Mouse (Mus musculus): ENCODE results near the gene Lasp1. TPM values are rescaled to one million over a fixed set of nuclear protein-coding genes. Genes with fewer than 3 reads are reported as not detected.

Gene Lasp1
- polyA plus RNA-seq (2014; fragmentation: Nextera tagmentation; extraction: Ambion mirVana) = 88.6 and 96.3 TPM in 2 replicates

GRCm38 (mm10) chr11:97798782-97799145 is at the start of gene Lasp1:
Gene Lasp1 (plus strand): TSS chr11:97799000.
- 2% methylated on average over 11 of the region's 11 CpGs for WGBS
- H3K4me2 ChIP-seq (ENCODE audit: low read depth, low read length) = peak within 1 kb of the TSS; percentile 72

DNA sequence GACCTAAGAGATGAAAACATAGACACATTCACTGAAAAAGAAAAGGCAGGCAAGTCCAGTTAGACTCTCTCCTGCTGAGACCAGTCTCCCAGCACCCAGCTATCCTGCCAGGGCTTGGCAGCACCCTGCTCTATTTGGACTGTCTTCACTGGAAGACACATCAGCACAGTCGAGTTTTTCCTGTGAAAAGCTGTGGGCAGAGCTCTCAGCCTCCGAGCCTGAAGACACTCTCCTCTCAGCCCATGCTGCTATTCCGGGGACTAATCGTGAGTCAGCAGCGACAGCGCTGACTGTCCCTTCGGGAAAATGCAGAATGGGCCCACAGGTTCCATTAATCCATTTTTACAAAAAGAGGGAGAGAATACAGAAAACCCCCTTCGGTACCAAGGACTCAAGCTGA is 45.5 kb upstream of the Lasp1 start:
- no peaks in the 10 kb centered on the region for H3K9me3 ChIP-seq (ENCODE audit: control insufficient read depth, low read length)
- DNase-seq (ENCODE audit: low spot score) (no peak), ATAC-seq (ENCODE audit: low read depth) (no peak)
- WGBS = 90% methylated on average over 8 of the region's 8 CpGs
- peaks cover 91% of the 10 kb centered on the region for H3K36me3 ChIP-seq (ENCODE audit: control insufficient read depth, insufficient read depth, low read length)
- no peaks in the 10 kb centered on the region for H3K4me1 ChIP-seq (ENCODE audit: control insufficient read depth, insufficient read depth, low read length)
- no peak overlapping the region for H3K27ac ChIP-seq (replicated peaks; ENCODE audit: low read depth, low read length)
- H3K4me3 ChIP-seq (ENCODE audit: low read depth, low read length) = no peak overlapping the region
- no peak overlapping the region for H3K4me2 ChIP-seq (ENCODE audit: low read depth, low read length)
- no peaks in the 10 kb centered on the region for H3K27me3 ChIP-seq (replicated peaks; ENCODE audit: control insufficient read depth, insufficient read depth, low read length)
- no peak overlapping the region for H3K9ac ChIP-seq (ENCODE audit: low read depth, low read length)

More at GRCm38 (mm10) chr11:97798782-97799145, at the start of gene Lasp1:
- peak; percentile 82 for DNase-seq (ENCODE audit: low spot score)
- H3K27me3 ChIP-seq (replicated peaks; ENCODE audit: control insufficient read depth, insufficient read depth, low read length) = no peaks in the 10 kb centered on the region
- peak; percentile 63 for ATAC-seq (ENCODE audit: low read depth)
- no peaks in the 10 kb centered on the region for H3K36me3 ChIP-seq (ENCODE audit: control insufficient read depth, insufficient read depth, low read length)
- no peaks in the 10 kb centered on the region for H3K9me3 ChIP-seq (ENCODE audit: control insufficient read depth, low read length)
- H3K27ac ChIP-seq (replicated peaks; ENCODE audit: low read depth, low read length) = peak within 1 kb of the TSS; percentile 95
- H3K4me1 ChIP-seq (ENCODE audit: control insufficient read depth, insufficient read depth, low read length) = peaks cover 15% of the 10 kb centered on the region
- peak within 1 kb of the TSS; percentile 74 for H3K9ac ChIP-seq (ENCODE audit: low read depth, low read length)
- H3K4me3 ChIP-seq (ENCODE audit: low read depth, low read length) = peak within 1 kb of the TSS; percentile 90

GRCm38 (mm10) chr11:97758125-97758524 is 40.7 kb upstream of the Lasp1 start:
- Histone ChIP-seq H3K4me1 (ENCODE audit: control insufficient read depth, insufficient read depth, low read length) (no peaks in the 10 kb centered on the region), H3K9ac (ENCODE audit: low read depth, low read length) (no peak overlapping the region), H3K27me3 (replicated peaks; ENCODE audit: control insufficient read depth, insufficient read depth, low read length) (no peaks in the 10 kb centered on the region), H3K9me3 (ENCODE audit: control insufficient read depth, low read length) (no peaks in the 10 kb centered on the region), H3K36me3 (ENCODE audit: control insufficient read depth, insufficient read depth, low read length) (peaks cover 84% of the 10 kb centered on the region), H3K27ac (replicated peaks; ENCODE audit: low read depth, low read length) (no peak overlapping the region), H3K4me3 (ENCODE audit: low read depth, low read length) (no peak overlapping the region), H3K4me2 (ENCODE audit: low read depth, low read length) (no peak overlapping the region)
- 91% methylated on average over 1 of the region's 1 CpGs for WGBS
- DNase-seq (ENCODE audit: low spot score) = no peak
- ATAC-seq (ENCODE audit: low read depth) = no peak

GRCm38 (mm10) chr11:97758942-97759341 is 39.9 kb upstream of the Lasp1 start:
- Histone ChIP-seq H3K4me3 (ENCODE audit: low read depth, low read length) (no peak overlapping the region), H3K4me2 (ENCODE audit: low read depth, low read length) (no peak overlapping the region), H3K9ac (ENCODE audit: low read depth, low read length) (no peak overlapping the region), H3K4me1 (ENCODE audit: control insufficient read depth, insufficient read depth, low read length) (no peaks in the 10 kb centered on the region), H3K27ac (replicated peaks; ENCODE audit: low read depth, low read length) (no peak overlapping the region), H3K36me3 (ENCODE audit: control insufficient read depth, insufficient read depth, low read length) (peaks cover 80% of the 10 kb centered on the region), H3K27me3 (replicated peaks; ENCODE audit: control insufficient read depth, insufficient read depth, low read length) (no peaks in the 10 kb centered on the region), H3K9me3 (ENCODE audit: control insufficient read depth, low read length) (no peaks in the 10 kb centered on the region)
- ATAC-seq (ENCODE audit: low read depth) (no peak), DNase-seq (ENCODE audit: low spot score) (no peak)
- 81% methylated on average over 6 of the region's 6 CpGs for WGBS

DNA sequence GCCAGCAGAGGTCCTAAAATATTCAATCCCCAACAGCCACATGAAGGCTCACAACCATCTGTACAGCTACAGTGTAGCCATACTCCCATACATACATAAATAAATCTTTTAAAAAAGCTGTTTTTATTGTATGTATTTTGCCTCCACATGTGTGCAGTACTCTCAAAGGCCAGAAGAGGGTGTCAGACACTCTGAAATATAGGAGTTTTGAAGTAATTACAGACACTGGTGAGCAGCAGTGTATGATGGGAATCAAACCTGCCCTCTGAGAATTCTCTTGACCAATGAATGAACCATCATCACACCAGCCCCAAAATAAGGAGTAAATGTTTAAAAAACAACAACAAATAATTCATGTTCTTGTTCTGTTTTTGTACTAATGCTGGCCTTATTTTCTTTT is 37.2 kb upstream of the Lasp1 start:
- Histone ChIP-seq H3K9me3 (ENCODE audit: control insufficient read depth, low read length) (no peaks in the 10 kb centered on the region), H3K36me3 (ENCODE audit: control insufficient read depth, insufficient read depth, low read length) (peaks cover 59% of the 10 kb centered on the region), H3K4me1 (ENCODE audit: control insufficient read depth, insufficient read depth, low read length) (peaks cover 4% of the 10 kb centered on the region), H3K9ac (ENCODE audit: low read depth, low read length) (no peak overlapping the region), H3K27ac (replicated peaks; ENCODE audit: low read depth, low read length) (no peak overlapping the region), H3K4me2 (ENCODE audit: low read depth, low read length) (no peak overlapping the region), H3K4me3 (ENCODE audit: low read depth, low read length) (no peak overlapping the region), H3K27me3 (replicated peaks; ENCODE audit: control insufficient read depth, insufficient read depth, low read length) (no peaks in the 10 kb centered on the region)
- DNase-seq (ENCODE audit: low spot score) = no peak
- ATAC-seq (ENCODE audit: low read depth) = no peak

GRCm38 (mm10) chr11:97766154-97766881 is 32.5 kb upstream of the Lasp1 start, which contains the start of gene Cwc25:
Gene Cwc25 (minus strand): TSS chr11:97766556.
- 2% methylated on average over 38 of the region's 38 CpGs for WGBS
- ATAC-seq (ENCODE audit: low read depth) (peak; percentile 96), DNase-seq (ENCODE audit: low spot score) (peak; percentile 97)

DNA sequence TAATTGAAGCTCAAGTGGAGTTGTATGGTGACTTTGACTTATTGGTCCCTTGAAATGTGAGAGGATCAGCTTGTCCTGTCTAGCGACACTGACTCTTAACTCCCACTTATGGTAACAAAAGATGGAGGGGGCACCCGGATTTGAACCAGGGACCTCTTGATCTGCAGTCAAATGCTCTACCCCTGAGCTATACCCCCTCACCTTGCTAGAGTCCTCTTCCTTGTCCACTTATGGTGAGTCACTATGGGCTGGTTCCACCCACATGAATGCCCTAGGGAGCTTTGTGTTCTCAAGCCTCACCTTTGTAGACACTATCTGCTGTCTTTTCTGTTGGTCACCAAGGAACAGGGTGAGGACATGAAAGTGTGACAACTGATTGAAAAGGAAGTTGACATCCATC is 29.1 kb upstream of the Lasp1 start:
- 29% methylated on average over 2 of the region's 2 CpGs for WGBS
- H3K27me3 ChIP-seq (replicated peaks; ENCODE audit: control insufficient read depth, insufficient read depth, low read length) = no peaks in the 10 kb centered on the region
- no peak overlapping the region for H3K4me3 ChIP-seq (ENCODE audit: low read depth, low read length)
- no peak overlapping the region for H3K27ac ChIP-seq (replicated peaks; ENCODE audit: low read depth, low read length)
- no peak overlapping the region for H3K9ac ChIP-seq (ENCODE audit: low read depth, low read length)
- no peaks in the 10 kb centered on the region for H3K36me3 ChIP-seq (ENCODE audit: control insufficient read depth, insufficient read depth, low read length)
- H3K9me3 ChIP-seq (ENCODE audit: control insufficient read depth, low read length) = no peaks in the 10 kb centered on the region
- DNase-seq (ENCODE audit: low spot score) (no peak), ATAC-seq (ENCODE audit: low read depth) (no peak)
- H3K4me2 ChIP-seq (ENCODE audit: low read depth, low read length) = no peak overlapping the region
- peaks cover 4% of the 10 kb centered on the region for H3K4me1 ChIP-seq (ENCODE audit: control insufficient read depth, insufficient read depth, low read length)

More at GRCm38 (mm10) chr11:97766154-97766881, 32.5 kb upstream of the Lasp1 start, which contains the start of gene Cwc25:
- Histone ChIP-seq H3K4me2 (ENCODE audit: low read depth, low read length) (peak within 1 kb of the TSS; percentile 76), H3K9ac (ENCODE audit: low read depth, low read length) (peak within 1 kb of the TSS; percentile 90), H3K36me3 (ENCODE audit: control insufficient read depth, insufficient read depth, low read length) (peaks cover 22% of the 10 kb centered on the region), H3K27ac (replicated peaks; ENCODE audit: low read depth, low read length) (peak within 1 kb of the TSS; percentile 92), H3K4me1 (ENCODE audit: control insufficient read depth, insufficient read depth, low read length) (peaks cover 4% of the 10 kb centered on the region), H3K27me3 (replicated peaks; ENCODE audit: control insufficient read depth, insufficient read depth, low read length) (no peaks in the 10 kb centered on the region), H3K9me3 (ENCODE audit: control insufficient read depth, low read length) (no peaks in the 10 kb centered on the region), H3K4me3 (ENCODE audit: low read depth, low read length) (peak within 1 kb of the TSS; percentile 84)

- Histone ChIP-seq H3K9ac (ENCODE audit: low read depth, low read length) (no peak overlapping the region), H3K27ac (replicated peaks; ENCODE audit: low read depth, low read length) (no peak overlapping the region), H3K4me2 (ENCODE audit: low read depth, low read length) (no peak overlapping the region), H3K4me3 (ENCODE audit: low read depth, low read length) (no peak overlapping the region), H3K27me3 (replicated peaks; ENCODE audit: control insufficient read depth, insufficient read depth, low read length) (no peaks in the 10 kb centered on the region), H3K36me3 (ENCODE audit: control insufficient read depth, insufficient read depth, low read length) (peaks cover 13% of the 10 kb centered on the region), H3K4me1 (ENCODE audit: control insufficient read depth, insufficient read depth, low read length) (no peaks in the 10 kb centered on the region), H3K9me3 (ENCODE audit: control insufficient read depth, low read length) (no peaks in the 10 kb centered on the region)
- DNase-seq (ENCODE audit: low spot score) = no peak
- WGBS = 83% methylated on average over 14 of the region's 14 CpGs
- ATAC-seq (ENCODE audit: low read depth) = no peak
These were observed 27.4 kb upstream of the Lasp1 start for GRCm38 (mm10) chr11:97771410-97771809.

- Histone ChIP-seq H3K27ac (replicated peaks; ENCODE audit: low read depth, low read length) (no peak overlapping the region), H3K4me2 (ENCODE audit: low read depth, low read length) (no peak overlapping the region), H3K4me1 (ENCODE audit: control insufficient read depth, insufficient read depth, low read length) (peaks cover 3% of the 10 kb centered on the region; the same call in 1 of the 2 replicates), H3K9me3 (ENCODE audit: control insufficient read depth, low read length) (no peaks in the 10 kb centered on the region), H3K36me3 (ENCODE audit: control insufficient read depth, insufficient read depth, low read length) (peaks cover 49% of the 10 kb centered on the region), H3K4me3 (ENCODE audit: low read depth, low read length) (no peak overlapping the region), H3K27me3 (replicated peaks; ENCODE audit: control insufficient read depth, insufficient read depth, low read length) (no peaks in the 10 kb centered on the region), H3K9ac (ENCODE audit: low read depth, low read length) (no peak overlapping the region)
- ATAC-seq (ENCODE audit: low read depth) (no peak), DNase-seq (ENCODE audit: low spot score) (no peak)
- 80% methylated on average over 13 of the region's 13 CpGs for WGBS
These were observed 23.6 kb upstream of the Lasp1 start for GRCm38 (mm10) chr11:97775186-97775585.

Data from embryonic facial prominence, embryonic 14.5 days (tissue).